Comparison of ENCODE assay signal across 17 mouse cellular contexts in the genomic region with DNA sequence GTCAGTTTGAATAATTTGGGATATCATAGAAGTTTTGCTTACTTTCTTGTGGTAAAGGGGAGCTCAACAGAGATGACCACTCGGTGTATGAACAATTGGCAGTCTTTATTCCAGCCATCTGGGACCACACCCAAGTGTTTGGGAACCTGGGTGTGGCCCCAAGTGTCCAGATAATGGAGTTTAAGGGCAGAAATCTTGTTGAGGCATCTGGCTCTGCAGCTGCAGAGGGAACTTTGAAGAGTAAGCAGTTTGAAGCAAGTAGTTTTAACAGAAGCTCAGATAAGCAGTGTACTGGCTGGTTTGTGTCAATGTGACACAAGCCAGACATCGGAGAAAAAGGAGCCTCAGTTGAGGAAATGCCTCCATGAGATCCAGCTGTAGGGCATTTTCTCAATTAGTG. TPM values are rescaled to one million over a fixed set of nuclear protein-coding genes. Genes with fewer than 3 reads are reported as not detected.
A peak's percentile ranks its signal among the peaks of the same experiment; 100 is the strongest.
DNase-seq lines count a peak whose midpoint lies in the region; ATAC-seq lines count a peak whose summit lies in the region.
"Had no signal": no experiment of that assay in that cellular context is flagged by ENCODE, and none has a peak within 500 bp of the region (broad histone marks: within the 10 kb centered on the region; RNA-seq: fewer than 3 reads in every experiment).

No protein-coding gene starts in this region.

- peak overlapping the region; percentile 29 for H3K4me2 ChIP-seq in heart, embryonic 15.5 days
- no peak overlapping the region for H3K4me2 ChIP-seq in midbrain, embryonic 15.5 days

- no peaks in the 10 kb centered on the region for H3K27me3 ChIP-seq in heart, embryonic 15.5 days
- H3K27me3 ChIP-seq in midbrain, embryonic 15.5 days (replicated peaks): no peaks in the 10 kb centered on the region

- no peak overlapping the region for H3K9ac ChIP-seq in heart, embryonic 15.5 days
- H3K9ac ChIP-seq in midbrain, embryonic 15.5 days: no peak overlapping the region

- no peaks in the 10 kb centered on the region for H3K36me3 ChIP-seq in heart, embryonic 15.5 days
- no peaks in the 10 kb centered on the region for H3K36me3 ChIP-seq in midbrain, embryonic 15.5 days (replicated peaks)

- 17% methylated on average over 2 of the region's 2 CpGs for WGBS in heart, embryonic 15.5 days
- 80% methylated on average over 2 of the region's 2 CpGs for WGBS in midbrain, embryonic 15.5 days

- H3K4me1 ChIP-seq in heart, embryonic 15.5 days (replicated peaks): peaks cover 19% of the 10 kb centered on the region
- H3K4me1 ChIP-seq in midbrain, embryonic 15.5 days: no peaks in the 10 kb centered on the region

- ATAC-seq in common myeloid progenitor, adult 5-6 weeks (replicated peaks; ENCODE audit: low read depth, poor library complexity, severe bottlenecking): 0 out of 2 replicates have a peak, but pooled peaks have one; percentile 39
- ATAC-seq in heart, embryonic 15.5 days (replicated peaks; ENCODE audit: insufficient number of reproducible peaks, insufficient read depth, low FRiP score, low read depth): no peak
- ATAC-seq in megakaryocyte progenitor cell, adult 5-6 weeks (replicated peaks; ENCODE audit: poor library complexity): peak; percentile 51
- no peak for ATAC-seq in frontal cortex, adult (ENCODE audit: low TSS enrichment)
- no peak for ATAC-seq in midbrain, embryonic 15.5 days (replicated peaks)
- ATAC-seq: inflammation-experienced regulatory T-cells, adult 6 months; midbrain, embryonic 16.5 days had no signal

- H3K9me3 ChIP-seq in heart, embryonic 15.5 days (replicated peaks): no peaks in the 10 kb centered on the region
- no peaks in the 10 kb centered on the region for H3K9me3 ChIP-seq in midbrain, embryonic 15.5 days

- H3K27ac ChIP-seq in heart, embryonic 15.5 days: peak overlapping the region; percentile 53; the same call in 1 of the 2 replicates
- H3K27ac ChIP-seq in midbrain, embryonic 15.5 days: no peak overlapping the region

- peak; percentile 13 for DNase-seq in heart, adult 8-10 months (ENCODE audit: low spot score)
- no peak for DNase-seq in heart, postnatal 4 days
- no peak for DNase-seq in spleen, adult 12 weeks (ENCODE audit: low spot score)
- DNase-seq: cerebellum, adult 9-10 months; kidney, postnatal 4 days; thymus, postnatal 4 days had no signal

- no peak overlapping the region for H3K4me3 ChIP-seq in heart, embryonic 15.5 days
- no peak overlapping the region for H3K4me3 ChIP-seq in midbrain, embryonic 15.5 days

RNA-seq across cellular contexts. Expression of gene Msmb, which starts 7.5 kb away (rescaled TPM):
- not detected for total RNA-seq in heart, adult 8-10 months (2022)
- total RNA-seq in heart, postnatal 4 days (2021): not detected
- total RNA-seq in common myeloid progenitor, adult 5-6 weeks (2017): not detected in 2 replicates
- polyA plus RNA-seq in heart, embryonic 15.5 days (2015; fragmentation: Nextera tagmentation; extraction: Ambion mirVana): not detected in 2 replicates
- total RNA-seq in megakaryocyte progenitor cell, adult 5-6 weeks (2015): not detected in 2 replicates
- not detected in 2 replicates for total RNA-seq in megakaryocyte progenitor cell, adult 5-6 weeks (2017)
- not detected in 2 replicates for polyA plus RNA-seq in midbrain, embryonic 15.5 days (2015; fragmentation: Nextera tagmentation; extraction: Ambion mirVana)
- total RNA-seq: heart, postnatal 36 days; left cerebral cortex, postnatal 14 days had no signal
- polyA plus RNA-seq: inflammation-experienced regulatory T-cells, adult 6 months; lung, embryonic 16.5 days; midbrain, embryonic 16.5 days; neural tube, embryonic 14.5 days had no signal

RNA-seq across cellular contexts. Expression of gene Ncoa4, which starts 25.4 kb away (rescaled TPM):
- 100 to 1,000 TPM; 120 to 145 (median 131) TPM for total RNA-seq in heart, adult 8-10 months (2022)
- 100 to 1,000 TPM in 1 of 2 experiments, 10 to 100 TPM in 1; 99.0 to 115 TPM for total RNA-seq in heart, postnatal 4 days (2021)
- 136 and 176 TPM in 2 replicates for total RNA-seq in common myeloid progenitor, adult 5-6 weeks (2017)
- polyA plus RNA-seq in heart, embryonic 15.5 days (2015; fragmentation: Nextera tagmentation; extraction: Ambion mirVana): 131 and 154 TPM in 2 replicates
- total RNA-seq in megakaryocyte progenitor cell, adult 5-6 weeks (2015): 245 and 252 TPM in 2 replicates
- total RNA-seq in megakaryocyte progenitor cell, adult 5-6 weeks (2017): 194 and 212 TPM in 2 replicates
- 104 and 106 TPM in 2 replicates for polyA plus RNA-seq in midbrain, embryonic 15.5 days (2015; fragmentation: Nextera tagmentation; extraction: Ambion mirVana)

RNA-seq across cellular contexts. Expression of gene Dph3, which starts 48.8 kb away (rescaled TPM):
- total RNA-seq in heart, adult 8-10 months (2022): 10 to 100 TPM; 73.7 to 91.2 (median 82.8) TPM
- 10 to 100 TPM; 81.4 to 84.0 TPM for total RNA-seq in heart, postnatal 4 days (2021)
- total RNA-seq in common myeloid progenitor, adult 5-6 weeks (2017): 40.1 and 54.3 TPM in 2 replicates
- polyA plus RNA-seq in heart, embryonic 15.5 days (2015; fragmentation: Nextera tagmentation; extraction: Ambion mirVana): 66.3 and 81.3 TPM in 2 replicates
- 88.0 and 117 TPM in 2 replicates for total RNA-seq in megakaryocyte progenitor cell, adult 5-6 weeks (2015)
- total RNA-seq in megakaryocyte progenitor cell, adult 5-6 weeks (2017): 41.2 and 67.5 TPM in 2 replicates
- 67.2 and 70.2 TPM in 2 replicates for polyA plus RNA-seq in midbrain, embryonic 15.5 days (2015; fragmentation: Nextera tagmentation; extraction: Ambion mirVana)

RNA-seq across cellular contexts. Expression of gene Oxnad1, which starts 49.1 kb away (rescaled TPM):
- 10 to 100 TPM; 52.2 to 73.4 (median 56.4) TPM for total RNA-seq in heart, adult 8-10 months (2022)
- 10 to 100 TPM; 39.7 to 44.3 TPM for total RNA-seq in heart, postnatal 4 days (2021)
- 41.4 and 47.0 TPM in 2 replicates for total RNA-seq in common myeloid progenitor, adult 5-6 weeks (2017)
- 34.3 and 38.4 TPM in 2 replicates for polyA plus RNA-seq in heart, embryonic 15.5 days (2015; fragmentation: Nextera tagmentation; extraction: Ambion mirVana)
- 8.3 and 14.9 TPM in 2 replicates for total RNA-seq in megakaryocyte progenitor cell, adult 5-6 weeks (2015)
- 36.2 and 45.2 TPM in 2 replicates for total RNA-seq in megakaryocyte progenitor cell, adult 5-6 weeks (2017)
- polyA plus RNA-seq in midbrain, embryonic 15.5 days (2015; fragmentation: Nextera tagmentation; extraction: Ambion mirVana): 19.6 and 19.7 TPM in 2 replicates

Comparison
In these comparisons a context has a peak if more than half of its experiments do, and no peak if none do; other contexts are left out.
1. ATAC-seq: peak in common myeloid progenitor, adult 5-6 weeks (single experiment) and megakaryocyte progenitor cell, adult 5-6 weeks (single experiment); none in heart, embryonic 15.5 days (single experiment), frontal cortex, adult (single experiment) and midbrain, embryonic 15.5 days (single experiment).